Mouse (Mus musculus) stomach, postnatal 0 days (tissue): ENCODE data around the gene Eps8l2.

Experiments used
- CTCF ChIP-seq: IDR thresholded peaks from 2 replicates; pipeline ENCODE4 v1.5.1; 2016; ENCODE audit warnings: antibody characterized with exemption, low read depth, mild to moderate bottlenecking, moderate library complexity
- EP300 ChIP-seq: optimal IDR thresholded peaks from 2 replicates; pipeline ENCODE3; 2016; ENCODE audit warnings: antibody characterized with exemption

GRCm38 (mm10) chr7:141392552-141393222, 54.0 kb downstream of the Eps8l2 start:
- TF ChIP-seq CTCF (no peak), EP300 (no peak)
